Mouse (Mus musculus) stomach, postnatal 0 days (tissue): ENCODE data around the gene Moxd1.

ENCODE experiments used
- CTCF ChIP-seq: IDR thresholded peaks from 2 replicates; pipeline ENCODE4 v1.5.1; 2016; ENCODE audit warnings: antibody characterized with exemption, low read depth, mild to moderate bottlenecking, moderate library complexity
- EP300 ChIP-seq: optimal IDR thresholded peaks from 2 replicates; pipeline ENCODE3; 2016; ENCODE audit warnings: antibody characterized with exemption

DNA sequence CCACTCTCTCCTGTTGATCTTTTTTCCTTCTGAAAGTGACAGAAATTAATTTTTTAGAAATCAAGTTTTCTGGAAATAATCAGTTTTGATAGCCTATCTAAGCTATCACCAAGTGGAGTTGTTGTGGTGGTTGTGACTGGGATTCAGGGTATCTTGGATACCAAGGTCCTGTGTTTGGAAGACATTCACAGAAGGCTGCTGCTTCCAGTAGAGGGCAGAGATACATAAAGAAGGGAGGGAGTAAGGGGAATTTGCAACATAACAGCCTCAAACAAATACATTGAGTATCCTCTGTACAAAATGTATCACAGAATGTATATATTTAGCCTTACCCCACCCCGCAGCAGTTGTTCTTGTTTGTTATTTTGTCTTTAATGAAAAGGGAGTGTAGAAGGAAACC, 31.3 kb upstream of the Moxd1 start:
- TF ChIP-seq EP300 = no peak
- TF ChIP-seq CTCF = peak; percentile 77
